Mouse (Mus musculus) spleen, adult 2 months (tissue): Measurements from ENCODE around the gene Fam129a. TPM values are rescaled to one million over a fixed set of nuclear protein-coding genes. Genes with fewer than 3 reads are reported as not detected.

Source experiments
- DNase-seq, 2 experiments: peaks; one replicate each; pipeline versions ENCODE4 v3.0.0 to v3.0.0-alpha.2; 2012 to 2021; ENCODE audit warnings: low spot score in 2 of 2, low read depth in 1 of 2
- H3K27ac ChIP-seq: fragments of 200-500 bp; 2 replicates; pipeline ENCODE4 v1.5.1; 2012; ENCODE audit warnings: low read length, inconsistent platforms; ENCODE audit not compliant: insufficient read depth
- H3K27me3 ChIP-seq: fragments of 200-500 bp; 2 replicates; pipeline ENCODE4 v1.6.1; 2012; ENCODE audit warnings: mild to moderate bottlenecking, moderate library complexity, low read length, inconsistent platforms; ENCODE audit not compliant: control insufficient read depth, insufficient read depth
- H3K36me3 ChIP-seq: fragments of 200-500 bp; 2 replicates; pipeline ENCODE4 v1.6.1; 2012; ENCODE audit warnings: mild to moderate bottlenecking, low read length, inconsistent platforms; ENCODE audit not compliant: control insufficient read depth, insufficient read depth
- H3K4me1 ChIP-seq: fragments of 200-500 bp; 2 replicates; pipeline ENCODE4 v1.6.1; 2011; ENCODE audit warnings: inconsistent platforms; ENCODE audit not compliant: control insufficient read depth, insufficient read depth, insufficient read length
- H3K4me3 ChIP-seq: fragments of 200-500 bp; 2 replicates; pipeline ENCODE4 v1.5.1; 2011; ENCODE audit warnings: mild to moderate bottlenecking, inconsistent platforms; ENCODE audit not compliant: insufficient read depth, insufficient read length; ENCODE audit errors: extremely low read depth
- CTCF ChIP-seq: fragments of 200-500 bp; IDR thresholded peaks from 2 replicates; pipeline ENCODE4 v1.5.1; 2011; ENCODE audit warnings: mild to moderate bottlenecking, inconsistent platforms; ENCODE audit not compliant: insufficient read depth, insufficient read length, insufficient replicate concordance; ENCODE audit errors: extremely low read depth
- POLR2A ChIP-seq: fragments of 200-500 bp; IDR thresholded peaks from 2 replicates; pipeline ENCODE4 v1.6.1; 2011; ENCODE audit warnings: low read depth, low read length, inconsistent platforms
- WGBS: fragments of 180-500 bp; shearing (Covaris S2); methylation state at CpG from one replicate; pipeline ENCODE4 v1.1.7; 2018; 5-methylcytosine and 5-hydroxymethylcytosine counted together
- polyA plus RNA-seq: library from polyadenylated mRNA; depleted of rRNA; stranded (reverse); fragments of >200 nt; gene quantifications from 2 replicates; pipeline ENCODE4 v1.2.3, GENCODE M21; 2012

Fam129a gene
- polyA plus RNA-seq, 1 experiment: 6.0 TPM

GRCm38 (mm10) chr1:151625690-151626089, 54.7 kb downstream of the Fam129a start:
- H3K4me3 ChIP-seq: no peak overlapping the region
- no peak for DNase-seq
- peaks cover 4% of the 10 kb centered on the region; the same call in 1 of the 2 replicates for H3K4me1 ChIP-seq
- no peaks in the 10 kb centered on the region for H3K36me3 ChIP-seq
- WGBS: 33% methylated on average over 2 of the region's 2 CpGs
- no peak for TF ChIP-seq POLR2A
- no peak for TF ChIP-seq CTCF
- H3K27ac ChIP-seq: no peak overlapping the region
- H3K27me3 ChIP-seq: no peaks in the 10 kb centered on the region

- no peaks in the 10 kb centered on the region for H3K4me1 ChIP-seq
- H3K36me3 ChIP-seq: no peaks in the 10 kb centered on the region
- no peak overlapping the region for H3K4me3 ChIP-seq
- no peak for TF ChIP-seq POLR2A
- no peak for TF ChIP-seq CTCF
- WGBS: 97% methylated on average over 4 of the region's 4 CpGs
- no peaks in the 10 kb centered on the region for H3K27me3 ChIP-seq
- H3K27ac ChIP-seq: no peak overlapping the region
- no peak for DNase-seq
Observed at GRCm38 (mm10) chr1:151626631-151627030, 55.6 kb downstream of the Fam129a start.

GRCm38 (mm10) chr1:151627141-151627540, 56.2 kb downstream of the Fam129a start:
- Histone ChIP-seq H3K27ac (no peak overlapping the region), H3K4me3 (no peak overlapping the region), H3K36me3 (no peaks in the 10 kb centered on the region), H3K27me3 (no peaks in the 10 kb centered on the region), H3K4me1 (no peaks in the 10 kb centered on the region)
- TF ChIP-seq POLR2A (no peak), CTCF (no peak)
- DNase-seq: no peak
- 91% methylated on average over 3 of the region's 3 CpGs for WGBS

- H3K4me3 ChIP-seq: no peak overlapping the region
- WGBS: 75% methylated on average over 7 of the region's 7 CpGs
- TF ChIP-seq CTCF (no peak), POLR2A (no peak)
- no peaks in the 10 kb centered on the region for H3K36me3 ChIP-seq
- H3K4me1 ChIP-seq: no peaks in the 10 kb centered on the region
- DNase-seq: no peak
- no peak overlapping the region for H3K27ac ChIP-seq
- H3K27me3 ChIP-seq: no peaks in the 10 kb centered on the region
Observed at GRCm38 (mm10) chr1:151629591-151630250, 58.7 kb downstream of the Fam129a start.

- Histone ChIP-seq H3K4me1 (no peaks in the 10 kb centered on the region), H3K27me3 (no peaks in the 10 kb centered on the region), H3K36me3 (no peaks in the 10 kb centered on the region), H3K4me3 (no peak overlapping the region), H3K27ac (no peak overlapping the region)
- TF ChIP-seq CTCF: no peak
- no peak for TF ChIP-seq POLR2A
- DNase-seq: no peak
- WGBS: 92% methylated on average over 2 of the region's 2 CpGs
Observed at GRCm38 (mm10) chr1:151630251-151630628, 59.3 kb downstream of the Fam129a start.

GRCm38 (mm10) chr1:151631061-151631460, 60.1 kb downstream of the Fam129a start:
- no peaks in the 10 kb centered on the region for H3K36me3 ChIP-seq
- no peak for TF ChIP-seq POLR2A
- TF ChIP-seq CTCF: no peak
- DNase-seq: no peak
- 93% methylated on average over 2 of the region's 2 CpGs for WGBS
- H3K4me3 ChIP-seq: no peak overlapping the region
- no peaks in the 10 kb centered on the region for H3K27me3 ChIP-seq
- no peaks in the 10 kb centered on the region for H3K4me1 ChIP-seq
- no peak overlapping the region for H3K27ac ChIP-seq

GRCm38 (mm10) chr1:151631703-151632294, 60.8 kb downstream of the Fam129a start:
- H3K27ac ChIP-seq: no peak overlapping the region
- no peak for DNase-seq

More at GRCm38 (mm10) chr1:151631703-151632294, 60.8 kb downstream of the Fam129a start:
- no peak for TF ChIP-seq CTCF
- TF ChIP-seq POLR2A: no peak
- no peaks in the 10 kb centered on the region for H3K36me3 ChIP-seq
- WGBS: 88% methylated on average over 11 of the region's 11 CpGs
- H3K27me3 ChIP-seq: no peaks in the 10 kb centered on the region
- no peak overlapping the region for H3K4me3 ChIP-seq
- H3K4me1 ChIP-seq: no peaks in the 10 kb centered on the region
